Mouse (Mus musculus) G1E (cell line): ENCODE data around the gene Gm3285.

Experiments
- CTCF ChIP-seq: IDR thresholded peaks from 2 replicates; pipeline ENCODE4 v1.5.1; 2012; ENCODE audit warnings: low read depth, low read length, inconsistent platforms, mixed read lengths
- TAL1 ChIP-seq: conservative IDR thresholded peaks from 2 replicates; pipeline ENCODE4 v1.6.1; 2012; ENCODE audit warnings: low read depth, low read length, inconsistent platforms, mixed read lengths

DNA sequence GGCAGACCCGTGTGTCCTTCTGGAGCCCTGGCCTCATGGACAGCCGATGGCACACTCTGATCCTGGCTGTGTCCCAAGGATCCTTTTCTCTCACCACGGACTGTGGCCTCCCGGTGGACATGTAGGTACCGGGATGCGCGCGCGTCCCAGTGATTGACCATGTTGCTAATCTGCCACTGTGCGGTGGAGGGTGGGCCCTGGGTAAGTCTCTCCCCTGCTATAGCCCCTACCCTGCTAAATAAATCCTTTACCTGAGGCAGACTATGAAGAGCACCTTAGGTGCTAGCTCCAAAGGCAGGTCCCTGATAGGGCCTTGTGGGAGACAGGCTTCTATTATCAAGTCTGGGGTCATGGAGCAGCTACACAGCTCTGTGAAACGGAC, 3.0 kb downstream of the Gm3285 start:
- TF ChIP-seq CTCF (no peak), TAL1 (no peak)
